Mouse (Mus musculus): Measurements from ENCODE around the gene Mdm4. TPM values are rescaled to one million over a fixed set of nuclear protein-coding genes. Genes with fewer than 3 reads are reported as not detected.

The Mdm4 gene
- total and polyA plus RNA-seq, 3 experiments, result 19.8 to 28.1 TPM; not detected in 1

DNA sequence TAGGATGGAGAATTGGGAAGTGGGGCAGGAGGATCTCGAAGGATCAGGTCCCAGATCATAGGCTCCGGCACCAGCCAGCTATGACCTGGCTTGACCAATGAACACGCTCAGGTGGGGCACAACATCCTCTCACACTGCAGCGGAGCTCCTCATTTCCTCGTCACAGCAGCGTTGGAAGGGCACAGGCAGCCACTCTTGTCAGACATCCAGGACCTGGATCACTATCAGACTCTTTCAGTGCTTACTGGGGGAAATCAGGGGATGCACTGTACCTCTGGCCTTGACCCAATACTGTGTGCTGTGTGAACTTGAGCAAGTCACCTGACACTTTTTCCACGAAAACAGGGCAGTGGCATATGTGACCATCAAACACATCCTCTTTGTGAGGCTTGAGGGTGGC is 105.1 kb downstream of the Mdm4 start:
- Histone ChIP-seq H3K79me2 (ENCODE audit: control insufficient read depth, insufficient read depth, low read length, poor library complexity) (no peaks in the 10 kb centered on the region), H3K27ac (ENCODE audit: control insufficient read depth, low read depth, low read length) (no peak overlapping the region), H3K9me3 (replicated peaks; ENCODE audit: insufficient read depth, low read length) (no peaks in the 10 kb centered on the region), H3K4me1 (ENCODE audit: control insufficient read depth in 1 of 2, insufficient read depth in 2 of 2, low read length in 2 of 2) (no peaks in the 10 kb centered on the region), H3K4me3 (ENCODE audit: control insufficient read depth in 1 of 2, insufficient read depth in 1 of 2, low read depth in 2 of 2, low read length in 2 of 2) (no peak overlapping the region), H3K9ac (ENCODE audit: control insufficient read depth, low read depth, low read length, poor library complexity, severe bottlenecking) (no peak overlapping the region), H3K36me3 (ENCODE audit: control insufficient read depth in 1 of 2, insufficient read depth in 2 of 2, low read length in 2 of 2) (no peaks in the 10 kb centered on the region), H3K27me3 (ENCODE audit: control insufficient read depth in 1 of 2, insufficient read depth in 2 of 2, low read length in 2 of 2) (peaks cover 0 to 12% of the 10 kb centered on the region in 2 experiments; a peak in 2 of 4 replicates)
- no peak for DNase-seq (ENCODE audit: low read depth, low spot score)
- TF ChIP-seq TAL1 (IDR thresholded peaks at IDR 0.05; ENCODE audit: low read length), result no peak
- no peak for TF ChIP-seq MYB (IDR thresholded peaks at IDR 0.05; ENCODE audit: low read depth, low read length)
- no peak for TF ChIP-seq USF1 (IDR thresholded peaks at IDR 0.05; ENCODE audit: low read depth, low read length)
- no peak for TF ChIP-seq JUND (IDR thresholded peaks at IDR 0.05; ENCODE audit: low read depth, low read length)
- no peak for TF ChIP-seq ZMIZ1 (IDR thresholded peaks at IDR 0.05; ENCODE audit: low read depth, low read length)
- no peak for TF ChIP-seq ZNF384 (IDR thresholded peaks at IDR 0.05; ENCODE audit: low read depth, low read length)
- TF ChIP-seq ETS1 (IDR thresholded peaks at IDR 0.05; ENCODE audit: low read depth, low read length), result no peak

DNA sequence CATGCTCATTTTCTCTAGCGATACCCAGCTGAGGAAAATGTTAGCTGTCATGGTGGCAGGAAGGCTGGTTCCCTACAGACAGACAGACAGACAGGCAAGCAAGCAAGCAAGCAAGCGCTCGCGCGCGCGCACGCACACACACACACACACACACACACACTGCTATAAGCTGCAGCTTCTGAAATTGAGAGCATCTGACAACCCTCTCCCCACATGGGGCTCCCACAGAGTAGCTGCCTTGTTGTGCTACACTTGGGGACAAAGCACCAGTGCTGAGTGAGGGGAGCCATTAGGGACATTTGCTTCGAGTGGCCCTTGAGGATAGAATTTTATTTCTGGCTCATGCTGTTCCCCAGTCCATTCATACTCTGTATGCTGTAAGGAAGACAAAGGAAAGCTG is 108.1 kb downstream of the Mdm4 start:
- peaks cover 0 to 12% of the 10 kb centered on the region in 2 experiments; a peak in 2 of 4 replicates for H3K27me3 ChIP-seq (ENCODE audit: control insufficient read depth in 1 of 2, insufficient read depth in 2 of 2, low read length in 2 of 2)
- H3K27ac ChIP-seq (ENCODE audit: control insufficient read depth, low read depth, low read length), result no peak overlapping the region
- DNase-seq (ENCODE audit: low read depth, low spot score), result no peak
- TF ChIP-seq POLR2A (IDR thresholded peaks at IDR 0.05; ENCODE audit: control insufficient read depth in 1 of 2, insufficient read depth in 1 of 2, low read depth in 1 of 2, low read length in 2 of 2, poor library complexity in 1 of 2) (no peak), MYC (IDR thresholded peaks at IDR 0.05; ENCODE audit: low read depth, low read length) (no peak), JUND (IDR thresholded peaks at IDR 0.05; ENCODE audit: low read depth, low read length) (no peak), SIN3A (IDR thresholded peaks at IDR 0.05; ENCODE audit: low read length) (no peak), MAFK (IDR thresholded peaks at IDR 0.05; ENCODE audit: borderline replicate concordance, low read depth, low read length) (no peak), CHD2 (IDR thresholded peaks at IDR 0.05; ENCODE audit: low read length) (no peak), GABPA (IDR thresholded peaks at IDR 0.05; ENCODE audit: low read depth, low read length) (no peak), ZC3H11A (IDR thresholded peaks at IDR 0.05; ENCODE audit: low read depth, low read length) (no peak), ZNF384 (IDR thresholded peaks at IDR 0.05; ENCODE audit: low read depth, low read length) (no peak), POLR2AphosphoS5 (IDR thresholded peaks at IDR 0.05; ENCODE audit: borderline replicate concordance, low read depth, low read length) (no peak), CTCF (IDR thresholded peaks at IDR 0.05 in 2 of 3, conservative IDR thresholded peaks at IDR 0.05 in 1 of 3; ENCODE audit: control insufficient read depth in 1 of 3, insufficient read depth in 1 of 3, low read depth in 2 of 3, low read length in 3 of 3, poor library complexity in 1 of 3, severe bottlenecking in 1 of 3) (no peak), RAD21 (IDR thresholded peaks at IDR 0.05; ENCODE audit: low read depth, low read length) (no peak), ZMIZ1 (IDR thresholded peaks at IDR 0.05; ENCODE audit: low read depth, low read length) (no peak), UBTF (IDR thresholded peaks at IDR 0.05; ENCODE audit: borderline replicate concordance, insufficient read depth, low read depth, low read length) (no peak), MEF2A (IDR thresholded peaks at IDR 0.05; ENCODE audit: extremely low read depth, insufficient replicate concordance, low read depth, low read length, poor library complexity, severe bottlenecking) (no peak), MXI1 (IDR thresholded peaks at IDR 0.05; ENCODE audit: low read depth, low read length) (no peak), EP300 (IDR thresholded peaks at IDR 0.05; ENCODE audit: low read depth in 1 of 2, low read length in 2 of 2) (no peak), MYB (IDR thresholded peaks at IDR 0.05; ENCODE audit: low read depth, low read length) (no peak)
- no peaks in the 10 kb centered on the region for H3K9me3 ChIP-seq (replicated peaks; ENCODE audit: insufficient read depth, low read length)
- H3K79me2 ChIP-seq (ENCODE audit: control insufficient read depth, insufficient read depth, low read length, poor library complexity), result no peaks in the 10 kb centered on the region
- no peak overlapping the region for H3K4me3 ChIP-seq (ENCODE audit: control insufficient read depth in 1 of 2, insufficient read depth in 1 of 2, low read depth in 2 of 2, low read length in 2 of 2)
- no peaks in the 10 kb centered on the region for H3K4me1 ChIP-seq (ENCODE audit: control insufficient read depth in 1 of 2, insufficient read depth in 2 of 2, low read length in 2 of 2)
- H3K36me3 ChIP-seq (ENCODE audit: control insufficient read depth in 1 of 2, insufficient read depth in 2 of 2, low read length in 2 of 2), result no peaks in the 10 kb centered on the region
- H3K9ac ChIP-seq (ENCODE audit: control insufficient read depth, low read depth, low read length, poor library complexity, severe bottlenecking), result no peak overlapping the region

Data from MEL (cell line).